8 mouse cellular contexts compared by ENCODE assay signal in the genomic region with DNA sequence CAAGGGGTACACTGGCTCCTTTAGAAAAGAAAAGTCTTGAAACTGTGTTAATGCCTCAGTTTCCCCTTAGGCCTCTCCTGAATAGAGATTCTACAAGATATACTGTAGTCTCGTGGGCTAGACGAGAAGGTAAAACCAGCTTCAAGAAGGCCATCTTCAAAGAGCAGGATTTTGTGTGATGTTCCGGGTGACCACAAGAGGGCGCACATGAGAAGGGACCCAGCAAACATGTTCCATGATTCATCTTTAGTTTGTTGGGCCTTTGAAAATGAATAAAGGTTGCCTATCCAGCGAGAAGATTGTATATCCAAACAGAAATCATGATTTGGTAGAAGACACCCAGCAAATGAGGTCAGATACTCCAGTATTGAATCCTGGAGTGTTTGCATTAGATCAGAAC. TPM values are rescaled to one million over a fixed set of nuclear protein-coding genes. Genes with fewer than 3 reads are reported as not detected.
A peak's percentile ranks its signal among the peaks of the same experiment; 100 is the strongest.
DNase-seq lines count a peak whose midpoint lies in the region; ATAC-seq and TF ChIP-seq lines count a peak whose summit lies in the region.

No protein-coding gene starts in this region.

- H3K9ac ChIP-seq in heart, embryonic 11.5 days (ENCODE audit: low read depth, low read length), result no peak overlapping the region
- no peak overlapping the region for H3K9ac ChIP-seq in embryonic facial prominence, embryonic 11.5 days (replicated peaks; ENCODE audit: low read length)

- H3K36me3 ChIP-seq in heart, embryonic 11.5 days (ENCODE audit: control insufficient read depth, insufficient read depth, low read length), result no peaks in the 10 kb centered on the region
- no peaks in the 10 kb centered on the region for H3K36me3 ChIP-seq in embryonic facial prominence, embryonic 11.5 days (replicated peaks; ENCODE audit: control insufficient read depth, insufficient read depth, low read depth, low read length)
- H3K36me3 ChIP-seq in spleen, adult 2 months (ENCODE audit: control insufficient read depth, insufficient read depth, low read length), result no peaks in the 10 kb centered on the region

- H3K4me3 ChIP-seq in heart, embryonic 11.5 days (ENCODE audit: low read depth, low read length), result no peak overlapping the region
- no peak overlapping the region for H3K4me3 ChIP-seq in embryonic facial prominence, embryonic 11.5 days (ENCODE audit: low read depth, low read length)
- H3K4me3 ChIP-seq in spleen, adult 2 months (ENCODE audit: extremely low read depth, insufficient read depth, insufficient read length), result no peak overlapping the region

- H3K27me3 ChIP-seq in heart, embryonic 11.5 days (ENCODE audit: control insufficient read depth, insufficient read depth, low read length), result no peaks in the 10 kb centered on the region
- no peaks in the 10 kb centered on the region for H3K27me3 ChIP-seq in embryonic facial prominence, embryonic 11.5 days (ENCODE audit: control insufficient read depth, insufficient read depth, low read length)
- no peaks in the 10 kb centered on the region for H3K27me3 ChIP-seq in spleen, adult 2 months (ENCODE audit: control insufficient read depth, insufficient read depth, low read length)

- no peak overlapping the region for H3K27ac ChIP-seq in heart, embryonic 11.5 days (ENCODE audit: low read depth, low read length)
- H3K27ac ChIP-seq in embryonic facial prominence, embryonic 11.5 days (replicated peaks; ENCODE audit: low read depth, low read length), result no peak overlapping the region
- no peak overlapping the region for H3K27ac ChIP-seq in spleen, adult 2 months (ENCODE audit: insufficient read depth, low read length)

- peaks cover 13% of the 10 kb centered on the region for H3K4me1 ChIP-seq in heart, embryonic 11.5 days (ENCODE audit: control insufficient read depth, insufficient read depth, low read length)
- H3K4me1 ChIP-seq in embryonic facial prominence, embryonic 11.5 days (ENCODE audit: control insufficient read depth, insufficient read depth, low read length), result no peaks in the 10 kb centered on the region
- no peaks in the 10 kb centered on the region for H3K4me1 ChIP-seq in spleen, adult 2 months (ENCODE audit: control insufficient read depth, insufficient read depth, insufficient read length)

- H3K4me2 ChIP-seq in heart, embryonic 11.5 days, result no peak overlapping the region
- no peak overlapping the region for H3K4me2 ChIP-seq in embryonic facial prominence, embryonic 11.5 days (ENCODE audit: low read depth, low read length)

- 24% methylated on average over 5 of the region's 5 CpGs for WGBS in heart, embryonic 11.5 days (ENCODE audit: insufficient replicate concordance)
- 23% methylated on average over 5 of the region's 5 CpGs for WGBS in embryonic facial prominence, embryonic 11.5 days
- 9% methylated on average over 5 of the region's 5 CpGs for WGBS in spleen, adult 2 months

- no peak for TF ChIP-seq POLR2A in spleen, adult 2 months (IDR thresholded peaks at IDR 0.05; ENCODE audit: low read depth, low read length)

- no peaks in the 10 kb centered on the region for H3K9me3 ChIP-seq in heart, embryonic 11.5 days (replicated peaks; ENCODE audit: control insufficient read depth, low read length)
- H3K9me3 ChIP-seq in embryonic facial prominence, embryonic 11.5 days (replicated peaks; ENCODE audit: control insufficient read depth, low read length), result no peaks in the 10 kb centered on the region

- ATAC-seq in heart, embryonic 11.5 days (replicated peaks; ENCODE audit: insufficient number of reproducible peaks, low FRiP score, low TSS enrichment), result no peak
- ATAC-seq in embryonic facial prominence, embryonic 11.5 days (replicated peaks; ENCODE audit: insufficient number of reproducible peaks, low FRiP score, low TSS enrichment, low read depth), result no peak

- peak; percentile 27 to 69 for DNase-seq in heart, adult 18-20 months
- DNase-seq in B cell, adult 2 months, result peak; percentile 72 to 73
- peak; percentile 19 for DNase-seq in adrenal gland, adult 8-10 months
- peak; percentile 75 for DNase-seq in embryonic facial prominence, embryonic 11.5 days (ENCODE audit: low spot score)
- DNase-seq in kidney, postnatal 36 days, result peak; percentile 39 to 78
- DNase-seq in lung, postnatal 25 days (ENCODE audit: low spot score), result peak; percentile 36
- DNase-seq in spleen, adult 2 months (ENCODE audit: low read depth in 1 of 2, low spot score in 2 of 2), result peak; percentile 3 to 40

- peak; percentile 73; the same call in 1 of the 2 replicates for TF ChIP-seq CTCF in spleen, adult 2 months (IDR thresholded peaks at IDR 0.05; ENCODE audit: extremely low read depth, insufficient read depth, insufficient read length, insufficient replicate concordance)

RNA-seq across cellular contexts. Expression of a gene that starts 48.4 kb away (rescaled TPM):
- total RNA-seq in heart, adult 18-20 months (2021), result 1 to 10 TPM; 6.6 to 8.5 TPM
- polyA plus RNA-seq in heart, embryonic 11.5 days (2014; fragmentation: Nextera tagmentation; extraction: Ambion mirVana), result 5.8 and 5.9 TPM in 2 replicates
- total RNA-seq in adrenal gland, adult 8-10 months (2022), result 10 to 100 TPM in 3 of 4 experiments, 1 to 10 TPM in 1; 8.1 to 11.3 (median 10.6) TPM
- 4.7 and 5.5 TPM in 2 replicates for polyA plus RNA-seq in embryonic facial prominence, embryonic 11.5 days (2014; fragmentation: Nextera tagmentation; extraction: Ambion mirVana)
- 9.3 and 11.8 TPM in 2 replicates for polyA plus RNA-seq in spleen, adult 2 months (2012; rRNA removed)

Comparison
In these comparisons a context has a peak if more than half of its experiments do, and no peak if none do; other contexts are left out.
1. DNase-seq: peak in every context shown above with its lines; median percentile 75 in embryonic facial prominence, embryonic 11.5 days; 72 in B cell, adult 2 months; 58 in kidney, postnatal 36 days; 48 in heart, adult 18-20 months; 36 in lung, postnatal 25 days; 22 in spleen, adult 2 months; 19 in adrenal gland, adult 8-10 months.